Mouse (Mus musculus) c-Kit-negative CD71-positive TER-119-positive erythroid progenitor cells, embryonic 14.5 days (primary cell): Measurements from ENCODE around the gene Plcb4.
"Not testable (repeated sequence)": the region's sequence is repeated elsewhere in the genome, so short reads cannot be mapped to it uniquely, and the experiment has no call there.

Experiments
- DNase-seq: peaks from one replicate; pipeline ENCODE4 v3.0.0-alpha.2; 2013; ENCODE audit warnings: low read depth, low spot score

Gene Plcb4

DNA sequence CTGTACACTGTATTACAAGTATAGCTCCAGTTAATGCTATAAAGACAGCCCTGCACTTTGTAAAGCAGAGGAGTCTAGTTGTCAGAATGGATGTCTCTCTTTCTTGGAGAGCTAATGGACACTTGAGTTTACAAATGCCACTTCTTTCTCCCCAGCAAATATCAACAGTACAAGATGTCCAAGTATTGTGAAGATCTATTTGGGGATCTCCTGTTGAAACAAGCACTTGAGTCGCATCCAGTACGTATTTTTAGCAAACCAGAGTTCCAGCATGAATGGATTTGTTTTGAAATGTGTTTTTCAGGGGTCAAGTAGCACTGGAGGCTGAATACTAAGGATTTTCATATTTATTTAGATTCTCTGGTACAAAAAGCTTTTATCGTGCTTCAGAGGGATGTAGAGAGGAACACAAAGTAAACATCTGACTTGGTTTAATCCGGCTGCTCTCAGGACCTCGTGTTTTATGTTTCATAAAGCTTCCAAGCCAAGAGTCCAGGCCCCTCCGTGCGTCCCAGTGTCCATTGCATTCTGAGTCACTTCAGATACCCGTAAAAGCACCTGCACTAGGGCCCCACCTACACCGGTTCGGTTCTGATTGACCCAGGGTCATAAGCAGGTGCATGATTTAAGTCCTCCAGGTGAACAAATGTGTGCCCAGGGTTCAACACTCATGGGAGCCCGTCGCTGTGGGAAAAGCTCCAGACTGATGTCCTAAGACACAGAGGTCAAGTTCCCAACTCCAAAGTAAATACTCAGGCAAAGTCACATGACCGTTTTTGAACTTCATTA is 296.1 kb downstream of the Plcb4 start:
- DNase-seq: no peak

DNA sequence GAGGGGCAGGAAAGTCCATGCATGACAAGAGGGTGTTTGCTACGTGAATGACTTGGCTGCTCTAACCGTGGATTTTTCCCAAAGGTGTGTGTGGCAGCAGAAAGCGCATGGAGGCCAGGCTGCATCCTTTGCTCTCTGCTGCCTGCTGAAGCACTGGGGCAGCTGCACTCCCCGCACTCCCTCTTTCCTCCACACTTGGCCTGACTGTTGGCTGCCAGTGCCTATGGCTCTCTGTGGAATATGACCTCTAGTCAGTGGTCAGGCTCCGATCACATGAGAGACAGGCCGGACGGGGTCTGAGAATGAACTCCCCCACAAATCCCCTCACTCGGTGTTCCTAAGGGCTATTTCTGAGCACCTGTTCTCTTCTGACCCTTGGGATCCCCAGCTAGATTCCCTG is 297.0 kb downstream of the Plcb4 start:
- no peak for DNase-seq

DNA sequence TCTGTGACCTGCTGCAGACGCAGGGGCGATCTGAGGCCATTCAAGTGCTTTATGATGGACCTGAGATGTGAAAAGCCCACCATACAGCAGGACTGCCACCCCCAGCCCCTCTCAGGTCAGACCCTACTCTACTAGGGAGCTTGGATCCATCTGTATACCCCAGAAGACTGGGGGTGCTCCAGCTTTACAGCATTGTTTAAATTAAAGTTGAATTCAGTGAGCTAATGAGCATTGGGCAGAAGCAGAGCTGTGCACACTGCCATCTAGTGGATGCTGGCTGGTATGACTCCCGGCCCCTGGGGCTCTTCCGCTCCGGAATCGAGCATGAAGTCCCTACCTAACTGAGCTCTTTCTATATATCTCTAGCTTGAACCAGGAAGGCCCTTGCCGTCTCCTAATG is 298.9 kb downstream of the Plcb4 start:
- no peak for DNase-seq

DNA sequence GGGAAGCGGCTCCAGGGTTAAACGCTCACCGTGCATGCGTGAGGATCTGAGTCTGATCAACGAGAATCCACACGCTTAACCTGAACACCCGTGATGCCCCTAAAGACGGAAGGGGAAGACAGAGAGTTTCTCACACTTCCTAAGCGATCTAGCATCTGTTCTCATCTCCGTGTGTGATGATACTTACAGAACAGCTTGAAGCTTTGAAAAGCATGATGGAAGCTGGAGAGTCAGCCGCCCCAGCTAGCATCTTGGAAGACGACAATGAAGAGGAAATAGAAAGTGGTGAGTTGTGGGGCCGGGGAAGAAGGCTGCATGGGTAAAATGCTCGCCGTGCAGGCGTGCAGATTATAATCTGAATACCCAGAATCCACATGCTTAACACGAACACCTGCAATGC is 299.6 kb downstream of the Plcb4 start:
- DNase-seq: no peak

DNA sequence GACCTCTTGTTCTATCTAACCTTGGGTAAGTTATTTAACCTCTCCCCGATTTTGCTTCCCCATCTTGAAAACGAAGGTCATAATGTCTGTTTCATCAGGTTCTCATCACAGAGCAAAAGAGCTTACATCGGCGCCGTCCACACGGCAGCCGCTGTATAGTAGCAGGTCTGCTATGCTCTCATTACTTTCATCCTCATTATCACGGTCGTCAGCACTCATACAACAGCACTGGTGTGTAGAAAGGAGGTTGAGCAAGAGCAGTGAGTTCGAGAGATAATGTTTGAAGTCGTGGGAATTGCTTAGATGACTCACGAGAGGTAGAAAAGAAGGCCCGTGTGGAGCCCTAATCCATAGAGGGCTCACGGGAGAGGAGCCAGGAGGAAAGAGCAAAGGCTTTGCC is 304.3 kb downstream of the Plcb4 start:
- no peak for DNase-seq

DNA sequence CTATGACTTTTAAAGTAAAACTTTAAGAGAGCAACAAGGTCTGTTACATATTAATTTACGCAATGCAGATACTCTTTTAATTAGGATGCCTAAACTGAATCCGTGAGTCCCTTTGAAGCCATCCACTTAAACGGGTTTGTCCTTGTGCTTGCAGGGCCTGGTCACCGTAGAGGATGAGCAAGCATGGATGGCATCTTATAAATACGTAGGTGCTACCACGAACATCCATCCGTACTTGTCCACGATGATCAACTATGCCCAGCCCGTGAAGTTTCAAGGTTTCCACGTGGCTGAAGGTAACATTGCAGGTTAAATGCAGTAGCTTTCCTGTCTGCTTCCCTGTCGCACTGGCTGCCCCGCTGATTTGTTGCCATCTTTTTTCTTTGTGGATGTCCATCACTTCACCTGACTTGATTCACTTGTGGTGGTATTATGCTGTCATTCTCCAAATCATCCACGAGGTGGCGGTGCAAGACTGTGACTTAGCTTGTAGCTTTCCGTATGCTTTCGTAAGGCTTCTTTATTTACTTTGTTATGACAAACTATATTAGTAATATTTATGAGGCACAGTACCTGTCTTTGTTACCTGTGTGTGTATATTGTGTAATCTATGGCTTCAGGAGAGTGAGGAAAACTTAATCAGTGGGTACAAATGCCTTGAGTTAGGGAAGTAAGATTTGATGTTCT is 308.2 kb downstream of the Plcb4 start:
- DNase-seq: no peak

DNA sequence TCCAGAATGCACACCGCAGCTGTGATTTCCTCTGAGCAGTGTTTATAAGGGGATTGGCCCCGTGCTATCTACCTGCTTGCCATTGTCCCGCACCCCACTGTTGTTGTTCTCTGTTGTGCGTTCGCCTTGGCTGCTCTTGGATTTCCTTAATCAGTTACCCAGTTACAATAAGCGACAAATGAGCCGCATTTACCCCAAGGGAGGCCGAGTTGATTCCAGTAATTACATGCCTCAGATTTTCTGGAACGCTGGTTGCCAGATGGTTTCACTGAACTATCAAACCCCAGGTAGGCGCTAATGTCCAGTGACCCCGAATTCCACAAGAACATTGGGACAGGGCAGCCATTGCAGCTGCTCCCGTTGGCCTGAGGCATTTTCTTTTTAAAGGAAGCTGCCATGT is 309.3 kb downstream of the Plcb4 start:
- no peak for DNase-seq

DNA sequence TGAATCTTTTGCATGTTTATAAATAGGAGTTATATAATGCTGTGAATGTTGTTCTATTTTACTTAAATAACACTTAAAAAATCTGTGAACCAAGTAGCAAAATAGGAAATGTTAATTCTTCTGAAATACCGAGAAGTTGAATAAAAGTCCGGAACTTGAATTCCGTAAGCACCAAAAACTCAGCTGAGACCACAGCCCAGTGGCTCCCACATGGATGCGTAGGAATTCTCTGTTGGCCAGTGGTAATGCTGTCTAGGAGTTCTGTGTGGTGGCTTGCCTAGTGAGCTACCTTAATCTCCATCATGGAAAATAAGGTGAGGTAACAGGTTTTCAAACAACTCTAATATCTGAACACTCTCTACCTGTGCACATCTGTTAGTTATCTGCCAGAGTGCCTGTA is 312.1 kb downstream of the Plcb4 start:
- no peak for DNase-seq

DNA sequence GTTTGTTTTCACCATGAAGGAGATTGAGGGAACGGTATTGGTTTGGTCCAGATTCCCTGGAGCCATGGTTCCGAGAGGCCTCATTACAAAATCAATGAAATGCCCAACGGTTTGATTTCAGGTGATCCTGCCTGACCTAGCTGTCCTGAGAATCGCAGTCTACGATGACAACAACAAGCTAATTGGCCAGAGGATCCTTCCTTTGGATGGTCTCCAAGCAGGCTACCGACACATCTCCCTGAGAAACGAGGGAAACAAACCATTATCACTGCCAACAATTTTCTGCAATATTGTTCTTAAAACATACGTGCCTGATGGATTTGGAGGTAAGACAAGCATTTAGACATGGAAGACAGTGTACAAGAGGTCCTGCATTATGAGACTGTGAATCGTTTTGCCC is 317.2 kb downstream of the Plcb4 start:
- no peak for DNase-seq

DNA sequence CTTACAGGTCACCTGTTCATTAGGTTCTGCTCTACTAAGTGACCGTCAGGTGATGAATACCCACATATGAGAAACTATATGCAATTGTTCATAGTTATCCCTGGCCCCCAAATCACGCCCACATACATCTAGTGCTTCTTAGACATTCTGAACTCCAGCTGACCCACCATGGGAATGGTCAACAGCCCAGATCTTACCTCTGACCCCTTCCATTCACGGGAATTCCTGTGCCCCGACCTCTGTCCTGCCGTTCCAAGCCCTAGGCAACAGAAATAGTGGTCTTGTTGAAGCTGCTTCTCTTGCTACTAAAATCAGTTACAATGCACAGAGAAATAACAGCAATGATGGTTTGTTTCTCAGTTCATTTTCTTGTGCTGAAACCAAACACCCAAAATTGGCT is 320.0 kb downstream of the Plcb4 start:
- DNase-seq: no peak

DNA sequence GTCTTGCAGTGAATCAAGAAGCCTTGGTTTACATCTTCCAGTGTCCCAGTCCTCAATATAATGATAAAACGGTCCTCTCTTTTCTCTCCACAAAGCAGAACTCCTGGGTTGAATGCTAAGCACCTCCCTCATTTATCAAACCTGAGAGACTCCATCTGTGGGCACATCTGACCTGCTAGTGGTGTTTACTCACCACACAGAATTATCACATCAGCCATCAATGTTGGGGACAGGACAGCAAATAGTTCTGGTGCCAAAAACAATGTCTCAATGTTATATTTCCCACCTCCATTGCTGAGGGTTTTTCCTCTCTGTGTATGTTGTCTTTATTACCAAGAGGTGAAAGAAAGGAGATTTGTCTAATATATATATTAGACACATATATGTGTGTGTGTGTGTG is 321.6 kb downstream of the Plcb4 start:
- no peak for DNase-seq

DNA sequence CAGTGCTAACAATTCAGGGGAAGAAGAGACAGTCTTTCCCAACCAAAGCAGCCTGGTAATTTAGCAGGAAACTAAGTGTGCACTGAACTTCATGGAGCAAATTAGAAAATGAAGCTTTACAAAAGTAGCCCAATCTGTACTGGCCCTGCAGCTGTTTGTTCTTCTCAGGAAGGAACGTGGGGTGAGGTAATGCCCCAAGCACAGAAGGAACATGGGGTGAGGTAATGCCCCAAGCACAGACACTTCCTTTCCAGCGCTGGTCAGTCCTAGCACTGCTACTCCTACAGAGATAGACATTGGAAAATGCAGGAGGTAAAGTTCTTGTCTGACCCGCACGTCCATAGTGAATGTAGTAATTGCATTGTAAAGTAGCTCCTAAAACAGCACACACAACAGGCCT is 325.2 kb downstream of the Plcb4 start:
- no peak for DNase-seq

DNA sequence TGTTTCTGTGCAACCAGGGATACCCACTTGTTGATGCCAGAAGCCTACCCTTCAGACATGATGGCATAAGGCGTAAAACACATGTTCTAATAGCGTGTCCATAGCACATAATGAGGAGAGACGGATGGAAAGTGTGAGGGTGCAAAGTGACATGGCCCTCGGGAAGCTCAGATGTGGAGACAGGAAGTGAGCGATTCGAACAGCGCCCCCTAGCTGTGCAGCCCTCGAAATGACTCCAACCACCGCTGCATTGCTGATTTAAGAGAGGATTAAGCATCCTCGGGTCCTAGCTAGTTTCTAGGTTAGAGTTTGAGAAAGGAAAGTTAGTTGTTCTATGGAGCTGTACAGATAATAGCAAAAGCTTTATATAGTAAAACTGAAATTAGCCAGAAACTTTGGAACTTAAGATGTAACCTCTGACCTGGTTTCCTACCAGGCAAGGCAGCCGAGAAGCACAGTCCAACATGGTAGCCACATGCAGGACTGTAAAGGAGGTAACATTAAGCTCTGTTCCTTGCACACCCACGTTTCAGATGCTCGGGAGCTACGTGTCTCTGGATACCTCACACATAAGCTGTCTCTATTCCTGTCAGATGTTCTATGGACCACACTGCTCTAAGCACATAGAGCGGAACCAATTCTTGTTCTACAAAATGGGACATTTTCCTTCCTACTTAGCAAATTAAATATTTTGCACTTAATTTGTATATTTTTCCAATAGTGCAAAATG is 326.9 kb downstream of the Plcb4 start:
- no peak for DNase-seq

DNA sequence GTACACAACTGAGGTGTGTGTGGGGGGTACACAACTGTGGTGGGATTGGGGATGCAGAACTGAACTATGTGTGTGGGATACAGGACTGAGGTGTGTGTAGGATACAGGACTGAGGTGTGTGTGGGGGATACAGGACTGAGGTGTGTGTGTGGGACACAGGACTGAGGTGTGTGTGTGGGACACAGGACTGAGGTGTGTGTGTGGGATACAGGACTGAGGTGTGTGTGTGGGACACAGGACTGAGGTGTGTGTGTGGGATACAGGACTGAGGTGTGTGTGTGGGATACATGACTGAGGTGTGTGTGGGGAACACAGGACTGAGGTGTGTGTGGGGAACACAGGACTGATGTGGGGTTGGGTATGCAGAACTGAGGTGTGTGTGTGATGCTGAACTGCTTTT is 329.7 kb downstream of the Plcb4 start:
- not testable (repeated sequence) for DNase-seq

DNA sequence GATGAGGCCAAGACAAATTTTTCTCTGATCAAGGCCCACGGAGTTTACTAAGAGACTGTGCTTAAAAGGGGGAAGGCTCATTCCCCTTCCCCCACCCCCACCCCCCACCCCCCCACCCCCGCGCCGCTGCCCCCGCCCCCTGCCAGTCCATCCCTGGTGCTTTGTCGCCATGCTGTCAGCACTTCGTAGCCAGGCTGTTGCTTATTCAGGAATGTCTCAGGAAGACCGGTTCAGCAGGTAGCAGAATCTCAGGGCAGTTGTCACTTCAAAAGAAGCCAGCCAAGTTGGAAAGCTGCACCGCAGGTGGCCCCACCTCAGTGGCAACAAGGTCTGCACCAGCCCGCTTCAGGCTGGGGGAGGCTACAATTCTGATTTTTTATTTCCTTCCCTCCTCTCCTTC is 331.9 kb downstream of the Plcb4 start:
- not testable (repeated sequence) for DNase-seq

DNA sequence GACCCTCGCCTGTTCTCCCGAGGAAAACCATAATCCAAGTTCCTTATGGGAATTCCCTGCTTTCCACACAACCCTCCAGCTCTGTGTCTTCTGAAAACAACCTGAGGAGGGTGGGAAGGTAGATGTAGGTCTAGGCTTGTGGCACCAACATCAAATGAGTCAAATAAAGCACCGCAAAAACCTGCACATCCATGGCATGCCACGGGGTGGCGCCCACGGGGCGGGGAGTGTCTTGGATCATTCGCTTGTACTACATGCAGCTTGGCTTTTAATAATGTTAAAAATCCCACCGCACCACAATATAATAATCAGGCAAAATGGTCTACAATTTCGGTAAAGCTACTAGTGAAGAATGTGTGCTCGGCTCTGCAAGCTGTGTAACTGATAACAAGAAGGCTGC is 334.5 kb downstream of the Plcb4 start:
- DNase-seq: no peak

DNA sequence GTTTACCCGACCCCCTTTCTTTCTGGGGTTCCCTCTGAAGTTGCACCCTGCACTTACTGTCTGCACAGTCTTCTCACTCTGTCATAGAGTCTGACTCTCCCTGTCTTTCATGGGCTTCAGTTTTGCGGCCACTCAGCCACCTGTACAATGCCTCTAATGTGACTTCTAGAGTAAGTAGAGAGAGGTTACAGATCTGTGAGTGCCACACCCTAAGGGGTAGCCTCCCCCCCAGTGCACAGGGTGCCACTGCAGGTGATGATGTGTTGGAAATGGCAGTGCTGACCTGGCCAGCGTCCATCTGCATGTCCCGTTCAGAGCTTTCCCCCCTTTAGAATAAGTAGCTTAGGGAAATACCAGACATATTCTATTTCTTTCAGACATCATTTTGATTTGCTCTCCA is 336.4 kb downstream of the Plcb4 start:
- no peak for DNase-seq

DNA sequence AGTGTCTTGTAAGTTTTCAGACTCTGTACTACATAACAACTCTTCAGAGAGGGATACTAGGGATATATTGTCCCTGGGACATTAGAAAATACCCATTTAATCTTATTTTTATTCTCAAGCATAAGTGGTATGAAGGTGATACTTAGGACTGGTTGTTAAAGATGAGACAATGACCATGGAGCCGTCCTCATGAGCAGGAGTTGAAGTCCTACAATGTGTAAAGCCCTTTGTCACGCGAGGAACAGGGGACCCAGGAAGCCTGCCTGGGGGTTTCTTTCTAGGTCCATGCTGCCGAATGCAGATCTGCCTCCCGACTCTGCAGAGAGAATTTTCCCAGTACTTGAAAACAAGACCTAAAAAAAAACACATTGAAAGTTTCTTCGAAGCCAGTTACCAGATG is 338.1 kb downstream of the Plcb4 start:
- no peak for DNase-seq

DNA sequence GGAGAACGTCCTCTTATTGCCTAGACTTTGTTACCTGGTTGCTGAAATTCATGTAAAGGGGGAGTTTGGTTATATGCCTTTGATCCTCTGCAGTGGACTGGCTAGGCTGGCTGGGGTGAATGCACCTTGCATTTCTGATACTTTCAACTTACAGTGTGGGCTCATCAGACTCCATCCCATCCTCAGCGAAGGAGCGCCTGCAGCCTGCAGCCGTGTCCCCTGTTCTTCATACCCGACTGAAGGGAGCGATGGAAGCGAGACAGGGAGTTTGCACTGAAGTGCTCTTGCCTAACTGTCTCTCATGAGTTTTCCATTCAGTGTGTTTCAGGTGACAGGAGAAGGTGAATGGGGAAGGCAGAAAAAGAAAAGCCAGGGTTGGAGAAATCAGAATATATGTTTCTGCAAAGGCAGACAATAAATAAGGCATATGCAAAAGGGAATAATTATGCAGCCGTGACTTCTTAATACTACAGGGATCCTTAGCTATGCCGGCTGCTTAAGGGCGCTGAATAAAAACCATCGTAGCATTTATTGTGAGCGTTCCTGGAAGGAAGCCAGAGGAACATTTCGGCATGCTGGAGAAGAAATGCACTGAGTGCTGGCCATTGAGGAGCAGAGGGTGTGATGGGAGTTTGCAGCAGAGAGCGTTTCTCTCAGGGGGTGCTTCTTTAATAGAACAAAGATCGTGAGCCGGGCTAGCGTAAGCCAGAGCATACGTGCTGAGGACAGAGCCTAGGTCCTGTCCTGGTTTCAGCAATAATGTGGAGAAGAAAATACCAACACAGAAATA is 338.7 kb downstream of the Plcb4 start:
- DNase-seq: no peak

DNA sequence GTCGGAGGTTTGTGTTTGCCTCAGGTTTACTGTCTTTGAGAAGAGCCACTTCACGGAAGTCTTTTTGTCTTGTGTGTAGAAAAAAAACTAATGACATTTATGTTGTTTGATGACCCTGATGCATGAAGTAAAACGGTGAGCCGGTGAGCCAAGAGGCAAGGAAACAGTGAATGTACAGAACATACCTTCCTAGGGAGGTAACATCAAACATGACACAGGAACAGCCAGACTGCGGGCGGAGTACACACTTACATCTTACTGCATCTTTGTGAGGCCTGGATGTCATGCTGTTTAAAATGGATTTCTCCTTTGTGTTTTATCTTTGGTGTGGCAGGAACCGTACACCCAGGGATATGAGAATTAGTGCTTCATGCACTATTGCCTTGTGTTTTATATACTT is 340.1 kb downstream of the Plcb4 start:
- no peak for DNase-seq

DNA sequence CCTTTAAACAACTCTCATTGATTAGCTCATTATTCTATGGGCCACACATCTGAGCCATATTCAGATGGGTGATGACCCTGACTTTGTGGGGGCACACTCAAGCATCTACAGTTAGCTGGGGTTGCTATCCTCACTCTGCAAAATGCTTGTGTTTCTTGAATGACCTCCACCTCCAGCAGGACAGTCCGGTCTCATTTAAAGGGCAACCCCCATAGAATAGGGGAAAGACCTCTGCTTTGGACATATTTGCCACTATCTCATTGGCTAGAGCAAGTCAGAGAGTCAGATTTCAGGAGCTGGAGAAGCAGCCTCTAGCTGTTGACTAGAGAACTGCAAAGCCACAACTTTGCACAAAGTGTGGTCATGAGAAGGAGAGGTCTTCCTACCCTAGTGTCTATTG is 340.6 kb downstream of the Plcb4 start:
- no peak for DNase-seq

DNA sequence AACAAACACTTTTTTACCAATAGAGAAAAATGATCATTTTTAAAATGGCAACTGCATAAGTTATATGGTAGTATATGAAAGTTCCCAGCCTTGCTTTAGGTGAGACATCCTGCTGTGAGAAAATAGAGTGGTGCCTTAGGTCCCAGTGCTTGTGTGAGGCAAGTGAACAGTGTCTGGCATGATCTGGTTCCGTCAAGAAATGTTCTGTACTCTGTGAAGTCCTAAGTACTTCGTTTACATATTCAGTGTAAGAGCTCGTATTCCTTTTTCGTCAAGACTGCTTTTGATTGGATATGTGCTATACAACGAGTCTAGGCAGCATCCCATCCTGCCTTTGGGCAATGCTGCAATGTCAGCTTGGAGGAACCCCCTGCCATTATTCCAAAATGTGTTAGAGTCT is 342.1 kb downstream of the Plcb4 start:
- no peak for DNase-seq
